Mouse (Mus musculus) CH12.LX (cell line): ENCODE data around the gene Slc22a17. TPM values are rescaled to one million over a fixed set of nuclear protein-coding genes. Genes with fewer than 3 reads are reported as not detected.

ENCODE experiments used
- DNase-seq: peaks from one replicate; pipeline ENCODE4 v3.0.0-alpha.2; 2013; ENCODE audit errors: extremely low read depth
- H3K27ac ChIP-seq: 2 replicates; pipeline ENCODE4 v1.5.1; 2012; ENCODE audit warnings: low read depth, mild to moderate bottlenecking, control low read depth, moderate library complexity; ENCODE audit not compliant: insufficient read depth
- H3K27me3 ChIP-seq: replicated peaks from 2 replicates; pipeline ENCODE3; 2012; ENCODE audit warnings: inconsistent platforms
- H3K36me3 ChIP-seq, 2 experiments: replicated peaks in 1 of 2; 2 replicates each; pipeline versions ENCODE3 to v1.6.1; 2012; ENCODE audit warnings: inconsistent platforms in 1 of 2, low read length in 1 of 2, mild to moderate bottlenecking in 1 of 2, mixed read lengths in 1 of 2, moderate library complexity in 1 of 2; ENCODE audit not compliant: control insufficient read depth in 1 of 2, insufficient read depth in 1 of 2
- H3K4me1 ChIP-seq, 2 experiments: 2 replicates each; pipeline ENCODE4 v1.6.1; 2012; ENCODE audit warnings: inconsistent platforms in 1 of 2, moderate library complexity in 1 of 2; ENCODE audit not compliant: insufficient read depth in 2 of 2, control insufficient read depth in 1 of 2
- H3K4me2 ChIP-seq: 2 replicates; pipeline ENCODE4 v1.6.1; 2012; ENCODE audit warnings: low read depth, mild to moderate bottlenecking, control low read depth; ENCODE audit not compliant: poor library complexity, insufficient read depth, severe bottlenecking
- H3K4me3 ChIP-seq, 3 experiments: fragments of 150-350 bp in 1 of 3; sonication (generic) in 1 of 3; replicated peaks in 1 of 3; 2 replicates each; pipeline versions ENCODE3 to v1.5.1; 2011 to 2012; ENCODE audit warnings: low read depth in 2 of 3, low read length in 2 of 3, mild to moderate bottlenecking in 2 of 3, moderate library complexity in 2 of 3, control low read depth in 1 of 3, improper control_type of control experiment in 1 of 3, inconsistent platforms in 1 of 3, mixed read lengths in 1 of 3; ENCODE audit not compliant: poor library complexity in 1 of 3
- H3K79me2 ChIP-seq: replicated peaks from 2 replicates; pipeline ENCODE4 v1.6.1; 2012; ENCODE audit warnings: mild to moderate bottlenecking, moderate library complexity; ENCODE audit not compliant: control insufficient read depth, poor library complexity, insufficient read depth, severe bottlenecking; ENCODE audit errors: extremely low read depth
- H3K9ac ChIP-seq: 2 replicates; pipeline ENCODE4 v1.6.1; 2012; ENCODE audit warnings: low read depth, mild to moderate bottlenecking, control low read depth, moderate library complexity; ENCODE audit not compliant: insufficient read depth
- H3K9me3 ChIP-seq: replicated peaks from 2 replicates; pipeline ENCODE3; 2012; ENCODE audit warnings: low read length, inconsistent platforms, mixed read lengths
- CTCF ChIP-seq, 2 experiments: IDR thresholded peaks in 1 of 2; conservative IDR thresholded peaks in 1 of 2; 2 replicates each; pipeline ENCODE4 v1.5.1; 2011 to 2012; ENCODE audit warnings: low read depth in 2 of 2, low read length in 2 of 2, improper control_type of control experiment in 1 of 2, inconsistent platforms in 1 of 2, mild to moderate bottlenecking in 1 of 2, moderate library complexity in 1 of 2
- GABPA ChIP-seq: IDR thresholded peaks from 2 replicates; pipeline ENCODE4 v1.6.1; 2012; ENCODE audit warnings: low read depth, low read length, improper control_type of control experiment, inconsistent platforms; ENCODE audit not compliant: insufficient replicate concordance
- JUND ChIP-seq: conservative IDR thresholded peaks from 2 replicates; pipeline ENCODE4 v1.6.1; 2011; ENCODE audit warnings: low read depth, low read length, improper control_type of control experiment
- KAT2A ChIP-seq: IDR thresholded peaks from 2 replicates; pipeline ENCODE4 v1.6.1; 2012; ENCODE audit warnings: low read length, improper control_type of control experiment, inconsistent platforms; ENCODE audit not compliant: insufficient replicate concordance
- MAZ ChIP-seq: IDR thresholded peaks from 2 replicates; pipeline ENCODE4 v1.6.1; 2012; ENCODE audit warnings: low read depth, mild to moderate bottlenecking, inconsistent platforms, low read length, improper control_type of control experiment, moderate library complexity
- NRF1 ChIP-seq: IDR thresholded peaks from 2 replicates; pipeline ENCODE4 v1.6.1; 2014; ENCODE audit warnings: low read depth, mild to moderate bottlenecking, inconsistent platforms, low read length, improper control_type of control experiment, moderate library complexity
- POLR2AphosphoS2 ChIP-seq: IDR thresholded peaks from 2 replicates; pipeline ENCODE4 v1.6.1; 2011; ENCODE audit warnings: low read depth, low read length, improper control_type of control experiment
- SIN3A ChIP-seq: IDR thresholded peaks from 2 replicates; pipeline ENCODE4 v1.6.1; 2012; ENCODE audit warnings: low read length, improper control_type of control experiment, inconsistent platforms
- UBTF ChIP-seq: IDR thresholded peaks from 2 replicates; pipeline ENCODE4 v1.6.1; 2012; ENCODE audit warnings: low read depth, mild to moderate bottlenecking, inconsistent platforms, low read length, improper control_type of control experiment, moderate library complexity
- ZC3H11A ChIP-seq: IDR thresholded peaks from 2 replicates; pipeline ENCODE4 v1.6.1; 2012; ENCODE audit warnings: low read depth, mild to moderate bottlenecking, inconsistent platforms, low read length, improper control_type of control experiment
- ZMIZ1 ChIP-seq: IDR thresholded peaks from 2 replicates; pipeline ENCODE4 v1.6.1; 2012; ENCODE audit warnings: low read depth, mild to moderate bottlenecking, inconsistent platforms, low read length, improper control_type of control experiment
- dilution Hi-C: fragments of 300-500 bp; cut with MboI; formaldehyde crosslinking; loops from 2 replicates; pipeline ENCODE4 v1.14.3; 2020; ENCODE audit warnings: low sequenced_read_pairs; ENCODE audit not compliant: extremely low pct_unique_long_range_greater_than_20kb, extremely low pct_ligation_motif_present
- in situ Hi-C: fragments of 300-500 bp; cut with MboI; formaldehyde crosslinking; loops from 3 replicates; pipeline ENCODE4 v1.14.3; 2019; ENCODE audit warnings: low sequenced_read_pairs, low pct_ligation_motif_present, low pct_unique_long_range_greater_than_20kb, mixed read lengths
- polyA plus RNA-seq: library from polyadenylated mRNA; unstranded; fragments of >175 nt; gene quantifications from 2 replicates; pipeline ENCODE4 v1.2.1, GENCODE M21; 2012; ENCODE audit warnings: low read depth; ENCODE audit not compliant: insufficient read length
- total RNA-seq, 2 experiments: library from RNA; depleted of rRNA; stranded (reverse); fragments of 300-350 nt in 1 of 2; fragments of >200 nt in 1 of 2; gene quantifications; 2 replicates each; pipeline ENCODE4 v1.2.3; 2012 to 2014

Slc22a17 gene
- total and polyA plus RNA-seq, 3 experiments, result 0.04 to 1.1 (median 0.34) TPM

DNA sequence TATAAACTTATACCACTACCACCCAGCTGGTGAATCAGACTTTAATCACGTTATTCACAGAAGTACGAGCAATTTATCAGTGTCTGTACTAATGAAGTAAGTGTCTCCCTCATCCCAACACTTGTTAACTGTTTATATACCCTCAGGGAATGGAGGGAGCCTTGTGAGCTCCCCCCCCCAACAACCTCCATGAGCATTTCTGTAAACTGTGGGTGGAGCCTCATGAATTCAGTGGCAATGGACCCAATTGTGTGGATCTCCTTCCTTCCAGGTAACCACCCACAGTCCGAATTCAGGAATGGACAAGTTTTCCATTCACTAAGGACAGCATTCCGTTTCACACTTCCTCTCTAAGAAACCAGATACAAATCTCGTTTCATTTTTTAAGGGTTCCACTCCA lies 47.3 kb downstream of the Slc22a17 start:
- TF ChIP-seq ZC3H11A (no peak), NRF1 (no peak)
- no peak overlapping the region for H3K4me2 ChIP-seq

DNA sequence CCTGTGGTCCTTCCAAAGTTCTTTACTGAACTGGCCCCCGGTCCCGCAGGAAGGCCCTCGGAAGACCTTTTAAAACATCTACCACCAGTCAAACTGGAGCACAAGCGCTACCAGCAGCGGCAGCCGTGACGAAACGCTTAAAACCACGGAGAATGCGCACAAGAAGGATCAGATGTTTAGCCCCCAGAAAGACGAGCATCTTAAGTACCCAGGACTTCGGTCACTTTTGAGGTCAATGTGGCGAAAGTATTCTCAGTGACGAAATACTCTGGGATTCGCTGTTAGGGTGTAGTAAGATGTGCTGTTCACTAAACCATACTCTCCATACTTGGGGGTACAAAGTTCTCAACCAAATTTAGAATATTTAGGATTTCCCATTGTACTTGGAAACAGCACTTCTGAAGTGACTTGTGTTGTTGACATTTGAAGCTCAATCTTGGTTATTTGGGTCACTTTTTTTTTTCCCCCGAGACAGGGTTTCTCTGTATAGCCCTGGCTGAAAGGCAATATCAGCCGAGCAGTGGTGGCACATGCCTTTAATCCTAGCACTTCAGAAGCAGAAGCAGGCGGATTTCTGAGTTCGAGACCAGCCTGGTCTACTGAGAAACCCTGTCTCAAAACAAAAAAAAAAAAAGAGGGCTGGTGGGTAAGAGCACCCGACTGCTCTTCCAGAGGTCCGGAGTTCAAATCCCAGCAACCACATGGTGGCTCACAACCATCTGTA lies 48.5 kb downstream of the Slc22a17 start:
- dilution Hi-C loops (no loop called here), in situ Hi-C loops (no loop called here)
- no peaks in the 10 kb centered on the region for H3K79me2 ChIP-seq
- peaks cover 0 to 5% of the 10 kb centered on the region in 2 experiments; a peak in 2 of 4 replicates for H3K4me1 ChIP-seq
- no peaks in the 10 kb centered on the region for H3K27me3 ChIP-seq
- peak overlapping the region; percentile 91 for H3K4me2 ChIP-seq
- H3K36me3 ChIP-seq, result no peaks in the 10 kb centered on the region
- H3K4me3 ChIP-seq, result peak overlapping the region; percentile 64 to 89 (median 89)
- H3K27ac ChIP-seq, result peak overlapping the region; percentile 37
- DNase-seq, result peak; percentile 62
- H3K9ac ChIP-seq, result peak overlapping the region; percentile 51
- H3K9me3 ChIP-seq, result no peaks in the 10 kb centered on the region
- no peak for TF ChIP-seq POLR2AphosphoS2
- TF ChIP-seq KAT2A, result no peak
- TF ChIP-seq MAZ, result peak; percentile 18; the same call in 1 of the 2 replicates
- peak; percentile 36; the same call in 1 of the 2 replicates for TF ChIP-seq SIN3A
- no peak for TF ChIP-seq CTCF (conservative IDR thresholded peaks at IDR 0.05 in 1 of 2, IDR thresholded peaks at IDR 0.05 in 1 of 2; ENCODE audit: low read depth in 2 of 2, low read length in 2 of 2)
- peak; percentile 7; the same call in 1 of the 2 replicates for TF ChIP-seq ZMIZ1
- no peak for TF ChIP-seq GABPA
- no peak for TF ChIP-seq JUND
- TF ChIP-seq UBTF, result no peak
- peak; percentile 56; the same call in 1 of the 2 replicates for TF ChIP-seq NRF1

More for the DNA sequence above, 47.3 kb downstream of the Slc22a17 start:
- H3K9me3 ChIP-seq, result no peaks in the 10 kb centered on the region
- H3K27ac ChIP-seq, result no peak overlapping the region
- H3K79me2 ChIP-seq, result no peaks in the 10 kb centered on the region
- in situ Hi-C loops, result no loop called here
- no peak for DNase-seq
- H3K9ac ChIP-seq, result no peak overlapping the region
- no peaks in the 10 kb centered on the region for H3K36me3 ChIP-seq
- no peak overlapping the region for H3K4me3 ChIP-seq
- dilution Hi-C loops, result no loop called here
- peaks cover 0 to 5% of the 10 kb centered on the region in 2 experiments; a peak in 2 of 4 replicates for H3K4me1 ChIP-seq
- no peaks in the 10 kb centered on the region for H3K27me3 ChIP-seq
